Mouse (Mus musculus): ENCODE results near the gene Gm45521.

- no peak for TF ChIP-seq POLR2A (IDR thresholded peaks at IDR 0.05; ENCODE audit: extremely low read depth, insufficient read depth, low read length)
- TF ChIP-seq CTCF (IDR thresholded peaks at IDR 0.05; ENCODE audit: extremely low read depth, insufficient read depth, low read length): no peak
Observed at GRCm38 (mm10) chr14:7929029-7929428, 28.1 kb upstream of the Gm45521 start.
